Mouse (Mus musculus) neural tube, embryonic 13.5 days (tissue): ENCODE measurements at regions not wholly inside any gene's neighbourhood (a gene's known extent, or its start where the extent isn't known, plus 50 kb on each side); places are given as distances from the start of the nearest gene placed in this dataset.
"Not testable (repeated sequence)": the region's sequence is repeated elsewhere in the genome, so short reads cannot be mapped to it uniquely, and the experiment has no call there.

ENCODE experiments used
- ATAC-seq: fragments of 200-750 bp; cut with Nextera tagmentation; 2 replicates; pipeline ENCODE4 v1.8.0; 2017; ENCODE audit warnings: low read depth, mild to moderate bottlenecking, moderate TSS enrichment, moderate library complexity
- H3K27ac ChIP-seq: fragments of 300-500 bp; sonication (generic); replicated peaks from 2 replicates; pipeline ENCODE4 v1.5.1; 2015; ENCODE audit warnings: moderate library complexity, mild to moderate bottlenecking, inconsistent platforms
- H3K27me3 ChIP-seq: fragments of 300-500 bp; sonication (generic); 2 replicates; pipeline ENCODE4 v1.6.1; 2015; ENCODE audit warnings: mild to moderate bottlenecking, inconsistent platforms
- H3K36me3 ChIP-seq: fragments of 300-500 bp; sonication (generic); 2 replicates; pipeline ENCODE4 v1.6.1; 2015; ENCODE audit warnings: mild to moderate bottlenecking, inconsistent platforms
- H3K4me1 ChIP-seq: fragments of 300-500 bp; sonication (generic); replicated peaks from 2 replicates; pipeline ENCODE4 v1.6.1; 2015; ENCODE audit warnings: inconsistent platforms
- H3K4me2 ChIP-seq: fragments of 300-500 bp; sonication (generic); 2 replicates; pipeline ENCODE4 v1.6.1; 2015; ENCODE audit warnings: inconsistent platforms, mild to moderate bottlenecking, moderate library complexity
- H3K4me3 ChIP-seq: fragments of 300-500 bp; sonication (generic); 2 replicates; pipeline ENCODE4 v1.5.1; 2015; ENCODE audit warnings: mild to moderate bottlenecking, inconsistent platforms
- H3K9ac ChIP-seq: fragments of 300-500 bp; sonication (generic); 2 replicates; pipeline ENCODE4 v1.6.1; 2015; ENCODE audit warnings: moderate library complexity, mild to moderate bottlenecking, inconsistent platforms
- H3K9me3 ChIP-seq: fragments of 300-500 bp; sonication (generic); 2 replicates; pipeline ENCODE4 v1.6.1; 2016; ENCODE audit warnings: inconsistent platforms
- WGBS: fragments of 180-500 bp; shearing (Covaris S2); methylation state at CpG from one replicate; pipeline ENCODE4 v1.1.7; 2015; 5-methylcytosine and 5-hydroxymethylcytosine counted together

- H3K36me3 ChIP-seq, H3K27ac ChIP-seq, H3K4me3 ChIP-seq, H3K4me2 ChIP-seq, H3K9me3 ChIP-seq, H3K4me1 ChIP-seq, H3K9ac ChIP-seq, ATAC-seq, H3K27me3 ChIP-seq: not testable (repeated sequence)
- WGBS = 67% methylated on average over 3 of the region's 3 CpGs
These were observed 99.7 kb upstream of the Sec61g start for GRCm38 (mm10) chr11:16607900-16608422.

GRCm38 (mm10) chr11:16611741-16612140, 103.5 kb upstream of the Sec61g start:
- H3K36me3 ChIP-seq = no peaks in the 10 kb centered on the region
- H3K9me3 ChIP-seq = no peaks in the 10 kb centered on the region
- no peak overlapping the region for H3K4me2 ChIP-seq
- H3K27me3 ChIP-seq = no peaks in the 10 kb centered on the region
- H3K4me3 ChIP-seq = no peak overlapping the region
- H3K27ac ChIP-seq = no peak overlapping the region
- no peak for ATAC-seq
- H3K9ac ChIP-seq = no peak overlapping the region
- H3K4me1 ChIP-seq = no peaks in the 10 kb centered on the region
- WGBS = 67% methylated on average over 2 of the region's 2 CpGs

DNA sequence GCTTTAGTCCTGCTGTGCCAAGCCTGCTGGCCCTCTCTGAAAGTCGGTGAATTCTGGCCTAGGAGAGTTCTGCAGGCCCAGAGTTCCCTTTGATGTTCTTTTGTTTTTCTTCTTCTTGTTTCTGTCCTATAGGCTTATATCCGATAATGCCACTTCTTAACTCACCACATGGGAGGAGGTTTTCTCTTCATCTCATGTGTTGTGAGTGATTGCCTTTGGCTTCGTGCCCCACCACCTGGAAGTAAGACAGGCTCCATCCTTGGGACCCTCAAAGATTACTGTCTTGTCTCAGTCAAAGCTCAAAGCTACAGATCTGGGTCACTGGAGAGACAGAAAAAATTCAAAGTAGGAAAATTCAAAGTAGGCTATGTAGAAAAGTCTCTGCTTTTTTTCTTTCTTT, 104.2 kb upstream of the Sec61g start:
- Histone ChIP-seq H3K9me3 (no peaks in the 10 kb centered on the region), H3K36me3 (no peaks in the 10 kb centered on the region), H3K27me3 (no peaks in the 10 kb centered on the region), H3K4me1 (no peaks in the 10 kb centered on the region), H3K9ac (no peak overlapping the region), H3K27ac (no peak overlapping the region), H3K4me2 (no peak overlapping the region), H3K4me3 (no peak overlapping the region)
- WGBS = 75% methylated on average over 3 of the region's 3 CpGs
- no peak for ATAC-seq

DNA sequence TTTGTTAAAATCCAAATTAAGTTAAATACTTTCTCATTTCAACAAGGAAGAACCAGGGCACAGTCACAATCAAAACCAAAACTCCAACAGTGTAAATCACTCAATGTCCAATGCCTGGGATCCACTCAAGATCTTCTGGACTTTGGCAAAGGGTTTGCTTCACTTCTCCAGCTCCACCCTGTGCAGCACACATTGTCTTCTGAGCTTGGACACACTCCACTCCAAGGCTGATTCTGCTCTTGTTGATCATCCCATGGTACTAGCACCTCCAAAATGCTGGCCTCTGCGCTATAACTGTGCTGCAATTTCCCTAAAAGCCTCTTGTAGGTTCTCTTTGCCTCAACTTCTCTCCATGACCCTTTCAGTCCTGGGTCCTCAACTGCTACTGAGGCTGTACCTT, 111.5 kb upstream of the Sec61g start:
- Histone ChIP-seq H3K27me3 (no peaks in the 10 kb centered on the region), H3K4me3 (no peak overlapping the region), H3K4me2 (no peak overlapping the region), H3K9ac (no peak overlapping the region), H3K4me1 (no peaks in the 10 kb centered on the region), H3K9me3 (no peaks in the 10 kb centered on the region), H3K36me3 (no peaks in the 10 kb centered on the region), H3K27ac (no peak overlapping the region)
- WGBS = 81% methylated on average over 1 of the region's 1 CpGs
- ATAC-seq = no peak

DNA sequence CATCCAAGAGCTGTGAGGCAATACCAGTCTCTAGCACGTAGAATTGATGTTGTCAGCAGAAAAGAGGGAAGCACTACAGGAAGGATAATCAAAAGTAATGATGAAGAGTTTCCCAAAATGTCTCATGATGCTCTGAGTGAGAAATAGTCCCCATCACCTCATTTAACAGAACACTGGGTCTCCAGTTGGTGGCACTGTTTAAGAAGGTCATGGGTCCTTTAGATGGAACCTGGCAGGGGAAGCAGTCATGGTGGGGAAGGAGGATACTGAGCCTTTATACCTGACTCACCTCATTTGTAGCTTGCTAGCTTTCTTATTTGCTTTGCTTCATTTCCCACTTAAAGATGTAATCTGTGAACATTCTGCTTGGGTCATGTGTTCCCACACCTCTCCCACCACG, 115.4 kb upstream of the Sec61g start:
- no peaks in the 10 kb centered on the region for H3K27me3 ChIP-seq

DNA sequence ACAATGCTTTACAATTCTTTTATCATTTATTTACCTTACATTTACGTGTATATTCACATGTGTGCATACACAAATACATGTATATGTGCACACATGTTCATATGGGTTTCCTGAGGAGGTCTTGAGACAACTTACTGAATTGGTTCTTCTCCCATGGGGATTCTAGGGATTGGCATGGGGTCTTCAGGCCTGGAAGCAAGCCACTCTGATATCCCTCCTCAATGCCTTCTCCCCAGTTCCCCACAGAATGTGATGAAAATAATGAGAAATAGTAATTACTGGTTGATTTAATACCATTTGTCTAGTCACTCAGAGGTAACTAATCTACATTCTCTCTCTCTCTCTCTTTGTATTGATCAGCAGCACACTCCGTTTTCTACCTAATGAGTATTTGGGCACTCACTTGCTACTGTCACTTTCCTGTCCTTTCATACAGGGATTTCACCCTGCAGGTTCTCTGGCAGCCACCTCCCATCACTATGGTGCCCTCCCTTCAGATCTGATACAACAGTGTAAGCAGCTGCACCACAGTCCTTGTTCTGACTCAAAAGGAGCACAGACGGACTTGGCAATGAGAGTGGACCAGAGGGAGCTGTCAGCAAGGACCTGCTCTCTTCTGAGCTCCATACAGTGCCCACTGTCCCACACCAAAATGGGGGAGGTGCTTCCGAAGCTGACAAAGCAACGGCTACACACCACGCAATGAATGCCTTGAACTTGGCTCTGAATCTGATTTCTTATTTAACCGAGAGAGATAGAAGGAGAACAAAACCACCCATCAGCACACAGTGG, 119.2 kb upstream of the Sec61g start:
- no peak overlapping the region for H3K9ac ChIP-seq
- no peaks in the 10 kb centered on the region for H3K9me3 ChIP-seq
- H3K4me2 ChIP-seq = no peak overlapping the region
- no peak overlapping the region for H3K4me3 ChIP-seq
- 0 out of 2 replicates have a peak, but pooled peaks cover 5% of the 10 kb centered on the region for H3K4me1 ChIP-seq
- no peaks in the 10 kb centered on the region for H3K36me3 ChIP-seq
- H3K27ac ChIP-seq = no peak overlapping the region
- 69% methylated on average over 7 of the region's 7 CpGs for WGBS
- ATAC-seq = peak; percentile 84
- H3K27me3 ChIP-seq = no peaks in the 10 kb centered on the region

More for the DNA sequence above, 115.4 kb upstream of the Sec61g start:
- H3K4me1 ChIP-seq = 0 out of 2 replicates have a peak, but pooled peaks cover 5% of the 10 kb centered on the region
- H3K9ac ChIP-seq = no peak overlapping the region
- no peaks in the 10 kb centered on the region for H3K9me3 ChIP-seq
- no peak overlapping the region for H3K27ac ChIP-seq
- 85% methylated on average over 2 of the region's 2 CpGs for WGBS
- no peaks in the 10 kb centered on the region for H3K36me3 ChIP-seq
- no peak overlapping the region for H3K4me2 ChIP-seq
- no peak overlapping the region for H3K4me3 ChIP-seq
- ATAC-seq = no peak

DNA sequence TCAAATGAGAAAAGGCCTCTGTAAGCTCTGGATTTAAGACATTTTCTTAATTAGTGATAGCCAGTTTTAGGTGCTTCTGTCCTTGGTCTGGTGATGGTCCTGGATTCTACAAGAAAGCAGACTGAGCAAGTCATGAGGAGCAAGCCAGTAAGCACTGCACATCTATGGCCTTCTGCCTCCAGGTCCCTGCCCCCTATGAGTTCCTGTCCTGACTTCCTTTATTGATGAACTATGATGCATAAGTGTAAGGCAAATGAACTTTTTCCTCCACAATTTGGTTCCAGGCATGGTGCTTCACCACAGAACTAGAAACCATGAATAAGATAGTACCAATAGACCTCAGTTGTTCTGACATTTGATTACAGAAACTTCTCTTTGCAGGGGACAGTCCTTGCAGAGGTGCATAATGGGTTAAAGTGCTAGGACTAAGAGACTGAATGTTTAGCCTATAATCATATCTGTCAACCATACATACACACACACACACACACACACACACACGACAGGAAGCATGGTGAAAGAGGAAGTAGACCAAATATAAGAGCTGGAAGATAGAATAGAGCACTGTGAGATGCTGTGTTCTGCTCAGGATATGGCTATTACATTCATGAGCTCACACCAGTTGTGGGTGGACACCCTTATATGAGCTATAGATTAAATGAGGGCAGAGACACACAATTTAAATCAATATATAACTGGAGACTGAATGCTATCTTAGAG, 121.3 kb upstream of the Sec61g start:
- 85% methylated on average over 1 of the region's 1 CpGs for WGBS
- no peak for ATAC-seq
- H3K4me3 ChIP-seq = no peak overlapping the region

DNA sequence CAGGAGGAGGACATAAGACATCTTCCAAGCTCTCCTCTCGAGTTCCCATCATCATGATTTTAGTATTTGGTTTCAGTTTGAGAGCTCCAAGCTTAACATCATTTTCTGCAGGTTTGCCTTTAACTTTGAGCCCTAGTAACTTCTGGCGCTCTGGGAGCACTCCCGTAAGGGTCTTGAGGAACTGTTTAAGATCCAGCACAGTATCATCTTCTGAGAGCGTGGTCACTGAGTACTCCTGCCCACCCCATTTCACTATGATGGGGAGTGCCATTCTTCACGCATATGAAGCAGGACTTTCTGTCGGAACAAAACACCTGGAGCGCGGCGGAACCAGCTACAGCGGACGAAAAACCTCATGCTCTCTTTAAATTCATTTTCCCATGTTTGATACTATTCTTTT, 116.2 kb upstream of the Egfr start:
- not testable (repeated sequence) for H3K36me3 ChIP-seq, H3K4me3 ChIP-seq, H3K9me3 ChIP-seq, ATAC-seq, H3K9ac ChIP-seq, H3K27ac ChIP-seq, H3K4me2 ChIP-seq, H3K4me1 ChIP-seq, H3K27me3 ChIP-seq
- 95% methylated on average over 11 of the region's 11 CpGs for WGBS

More for the DNA sequence above, 121.3 kb upstream of the Sec61g start:
- Histone ChIP-seq H3K4me1 (0 out of 2 replicates have a peak, but pooled peaks cover 5% of the 10 kb centered on the region), H3K36me3 (no peaks in the 10 kb centered on the region), H3K9ac (no peak overlapping the region), H3K4me2 (no peak overlapping the region), H3K27me3 (no peaks in the 10 kb centered on the region), H3K9me3 (no peaks in the 10 kb centered on the region), H3K27ac (no peak overlapping the region)

DNA sequence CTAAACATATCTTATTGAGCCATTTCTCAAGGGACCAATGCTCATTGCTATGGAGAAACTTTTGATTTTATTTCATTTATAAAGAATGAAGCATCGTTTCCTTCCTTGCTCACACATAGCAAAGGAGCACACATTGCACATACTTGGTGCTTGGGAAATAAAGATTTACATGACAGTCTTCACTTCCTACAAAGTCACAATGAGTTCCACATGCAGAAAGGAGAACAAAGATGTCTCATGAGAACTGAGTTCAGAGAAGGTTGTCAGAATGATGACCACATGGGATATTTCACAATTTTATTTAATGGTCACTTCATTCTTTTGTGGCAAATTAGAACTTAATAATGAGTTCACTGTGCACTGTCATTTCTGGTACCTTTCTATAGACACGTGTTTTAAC, 114.3 kb upstream of the Egfr start:
- no peak overlapping the region for H3K4me3 ChIP-seq
- WGBS = 93% methylated on average over 2 of the region's 2 CpGs
- no peak for ATAC-seq
- no peaks in the 10 kb centered on the region for H3K36me3 ChIP-seq
- H3K4me2 ChIP-seq = no peak overlapping the region
- H3K27ac ChIP-seq = no peak overlapping the region
- H3K9me3 ChIP-seq = no peaks in the 10 kb centered on the region
- no peak overlapping the region for H3K9ac ChIP-seq
- no peaks in the 10 kb centered on the region for H3K27me3 ChIP-seq
- no peaks in the 10 kb centered on the region for H3K4me1 ChIP-seq

DNA sequence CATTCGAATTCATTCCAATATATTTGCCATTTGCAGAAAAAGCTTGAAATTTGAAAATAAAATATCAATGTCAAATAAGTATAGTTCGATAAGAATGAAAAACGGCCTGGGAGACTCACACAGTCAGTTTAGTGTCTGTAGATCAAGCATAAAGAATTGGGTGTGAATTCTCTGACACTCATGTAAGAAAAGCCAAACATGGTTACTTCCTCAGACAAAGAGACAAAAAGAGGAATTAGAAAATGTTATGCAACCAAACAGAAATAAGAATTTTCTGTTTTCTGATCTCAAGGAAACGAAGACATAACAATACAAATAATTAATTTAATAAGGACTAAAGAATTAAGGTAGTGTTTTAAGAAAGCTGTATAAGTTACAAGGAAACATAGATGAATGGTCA, 113.7 kb upstream of the Egfr start:
- no peaks in the 10 kb centered on the region for H3K4me1 ChIP-seq
- no peak overlapping the region for H3K9ac ChIP-seq
- H3K27ac ChIP-seq = no peak overlapping the region
- WGBS = 88% methylated on average over 4 of the region's 4 CpGs
- H3K27me3 ChIP-seq = no peaks in the 10 kb centered on the region
- H3K4me3 ChIP-seq = no peak overlapping the region
- no peaks in the 10 kb centered on the region for H3K9me3 ChIP-seq
- no peak overlapping the region for H3K4me2 ChIP-seq
- ATAC-seq = no peak
- H3K36me3 ChIP-seq = no peaks in the 10 kb centered on the region

- H3K36me3 ChIP-seq = no peaks in the 10 kb centered on the region
- no peak overlapping the region for H3K9ac ChIP-seq
- no peaks in the 10 kb centered on the region for H3K9me3 ChIP-seq
- ATAC-seq = no peak
- H3K4me3 ChIP-seq = no peak overlapping the region
- H3K4me2 ChIP-seq = no peak overlapping the region
- no peaks in the 10 kb centered on the region for H3K27me3 ChIP-seq
- no peaks in the 10 kb centered on the region for H3K4me1 ChIP-seq
- H3K27ac ChIP-seq = no peak overlapping the region
These were observed 102.4 kb upstream of the Egfr start for GRCm38 (mm10) chr11:16649599-16649998.

DNA sequence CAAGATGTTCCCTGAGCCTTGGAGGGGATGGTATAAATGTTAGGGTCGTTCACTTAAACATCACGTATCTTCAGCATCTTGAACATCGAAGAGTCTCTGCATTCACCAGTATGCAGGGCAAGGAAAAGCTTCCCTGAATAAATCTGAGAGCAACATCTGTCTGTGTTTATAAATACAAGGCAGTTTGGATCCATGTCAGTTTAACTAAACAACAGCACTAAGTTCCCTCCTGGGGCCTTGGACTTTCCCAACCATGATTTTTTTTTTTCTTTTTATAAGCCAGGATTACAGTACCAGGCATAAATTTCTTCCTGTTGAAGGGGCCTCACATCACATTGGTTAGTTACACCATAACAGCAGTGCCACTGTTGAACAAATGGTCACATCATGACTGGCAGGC, 88.2 kb upstream of the Egfr start:
- Histone ChIP-seq H3K27me3 (no peaks in the 10 kb centered on the region), H3K4me1 (no peaks in the 10 kb centered on the region), H3K9me3 (no peaks in the 10 kb centered on the region), H3K9ac (no peak overlapping the region), H3K27ac (no peak overlapping the region), H3K4me3 (no peak overlapping the region), H3K36me3 (no peaks in the 10 kb centered on the region), H3K4me2 (no peak overlapping the region)
- WGBS = 68% methylated on average over 3 of the region's 3 CpGs
- no peak for ATAC-seq
